Mouse (Mus musculus) limb, embryonic 13.5 days (tissue): ENCODE results near the gene G3bp1. TPM values are rescaled to one million over a fixed set of nuclear protein-coding genes. Genes with fewer than 3 reads are reported as not detected.
A peak's percentile ranks its signal among the peaks of the same experiment; 100 is the strongest.

Source experiments
- ATAC-seq: fragments of 200-750 bp; cut with Nextera tagmentation; 2 replicates; pipeline ENCODE4 v1.8.0; 2017; ENCODE audit warnings: low read depth, moderate number of reproducible peaks, moderate TSS enrichment; ENCODE audit not compliant: low FRiP score
- H3K27ac ChIP-seq: fragments of 300-500 bp; sonication (generic); 2 replicates; pipeline ENCODE4 v1.5.1; 2015; ENCODE audit warnings: inconsistent platforms, mild to moderate bottlenecking, moderate library complexity
- H3K27me3 ChIP-seq: fragments of 300-500 bp; sonication (generic); 2 replicates; pipeline ENCODE4 v1.6.1; 2015; ENCODE audit warnings: mild to moderate bottlenecking, inconsistent platforms
- H3K36me3 ChIP-seq: fragments of 300-500 bp; sonication (generic); 2 replicates; pipeline ENCODE4 v1.6.1; 2015; ENCODE audit warnings: inconsistent platforms, mild to moderate bottlenecking, moderate library complexity
- H3K4me1 ChIP-seq: fragments of 300-500 bp; sonication (generic); 2 replicates; pipeline ENCODE4 v1.6.1; 2015; ENCODE audit warnings: inconsistent platforms
- H3K4me2 ChIP-seq: fragments of 300-500 bp; sonication (generic); replicated peaks from 2 replicates; pipeline ENCODE4 v1.6.1; 2015; ENCODE audit warnings: inconsistent platforms, mild to moderate bottlenecking, moderate library complexity
- H3K4me3 ChIP-seq: fragments of 300-500 bp; sonication (generic); 2 replicates; pipeline ENCODE4 v1.5.1; 2015; ENCODE audit warnings: moderate library complexity, mild to moderate bottlenecking, inconsistent platforms
- H3K9ac ChIP-seq: fragments of 300-500 bp; sonication (generic); 2 replicates; pipeline ENCODE4 v1.6.1; 2015; ENCODE audit warnings: mild to moderate bottlenecking, inconsistent platforms
- H3K9me3 ChIP-seq: fragments of 300-500 bp; sonication (generic); 2 replicates; pipeline ENCODE4 v1.6.1; 2016; ENCODE audit warnings: inconsistent platforms
- WGBS: fragments of 180-500 bp; shearing (Covaris S2); methylation state at CpG from one replicate; pipeline ENCODE4 v1.1.7; 2015; 5-methylcytosine and 5-hydroxymethylcytosine counted together
- microRNA-seq: library from miRNA; unstranded; fragments of <30 nt; microRNA quantifications from one replicate; pipeline ENCODE4, GENCODE M21; 2016
- polyA plus RNA-seq: library from polyadenylated mRNA; unstranded; fragments of >200 nt; fragmentation: Nextera tagmentation; extraction: Ambion mirVana; gene quantifications from 2 replicates; pipeline ENCODE4 v1.2.1, GENCODE M21; 2015

G3bp1 gene
- polyA plus RNA-seq, 1 experiment from 2014 or later, result 211 TPM

GRCm38 (mm10) chr11:55511374-55511773 lies 41.9 kb downstream of the G3bp1 start:
- H3K27ac ChIP-seq, result no peak overlapping the region
- H3K9me3 ChIP-seq, result no peaks in the 10 kb centered on the region
- H3K4me3 ChIP-seq, result no peak overlapping the region
- WGBS, result 51% methylated on average over 5 of the region's 5 CpGs
- H3K9ac ChIP-seq, result no peak overlapping the region
- H3K36me3 ChIP-seq, result no peaks in the 10 kb centered on the region
- H3K4me2 ChIP-seq, result no peak overlapping the region
- H3K27me3 ChIP-seq, result no peaks in the 10 kb centered on the region
- no peak for ATAC-seq
- H3K4me1 ChIP-seq, result no peaks in the 10 kb centered on the region

- Histone ChIP-seq H3K9me3 (no peaks in the 10 kb centered on the region), H3K4me1 (no peaks in the 10 kb centered on the region; the same call in 1 of the 2 replicates), H3K4me3 (no peak overlapping the region), H3K27ac (no peak overlapping the region), H3K9ac (no peak overlapping the region), H3K36me3 (no peaks in the 10 kb centered on the region), H3K4me2 (no peak overlapping the region), H3K27me3 (no peaks in the 10 kb centered on the region)
- 57% methylated on average over 5 of the region's 5 CpGs for WGBS
- ATAC-seq, result no peak
These were observed 48.2 kb downstream of the G3bp1 start for GRCm38 (mm10) chr11:55517666-55518065.

- Histone ChIP-seq H3K27me3 (no peaks in the 10 kb centered on the region), H3K4me1 (no peaks in the 10 kb centered on the region; the same call in 1 of the 2 replicates), H3K9me3 (no peaks in the 10 kb centered on the region), H3K9ac (no peak overlapping the region), H3K27ac (no peak overlapping the region), H3K4me3 (no peak overlapping the region), H3K36me3 (no peaks in the 10 kb centered on the region), H3K4me2 (peak overlapping the region; percentile 35)
- ATAC-seq, result peak; percentile 32
- 2% methylated on average over 9 of the region's 9 CpGs for WGBS
These were observed 49.6 kb downstream of the G3bp1 start for GRCm38 (mm10) chr11:55518806-55519674.

- no peaks in the 10 kb centered on the region for H3K9me3 ChIP-seq
- no peak overlapping the region for H3K4me2 ChIP-seq
- no peak overlapping the region for H3K27ac ChIP-seq
- no peaks in the 10 kb centered on the region for H3K36me3 ChIP-seq
- no peaks in the 10 kb centered on the region for H3K27me3 ChIP-seq
- H3K4me1 ChIP-seq, result no peaks in the 10 kb centered on the region
- no peak for ATAC-seq
- 89% methylated on average over 7 of the region's 7 CpGs for WGBS
- no peak overlapping the region for H3K4me3 ChIP-seq
- H3K9ac ChIP-seq, result no peak overlapping the region
These were observed 61.3 kb downstream of the G3bp1 start for GRCm38 (mm10) chr11:55530741-55531140.

- no peak for ATAC-seq
- H3K9me3 ChIP-seq, result no peaks in the 10 kb centered on the region
- 72% methylated on average over 5 of the region's 5 CpGs for WGBS
- no peaks in the 10 kb centered on the region for H3K36me3 ChIP-seq
- H3K9ac ChIP-seq, result no peak overlapping the region
- no peak overlapping the region for H3K27ac ChIP-seq
- no peaks in the 10 kb centered on the region for H3K27me3 ChIP-seq
- no peak overlapping the region for H3K4me2 ChIP-seq
- no peak overlapping the region for H3K4me3 ChIP-seq
- no peaks in the 10 kb centered on the region for H3K4me1 ChIP-seq
These were observed 63.9 kb downstream of the G3bp1 start for GRCm38 (mm10) chr11:55533378-55533777.

GRCm38 (mm10) chr11:55534766-55535165 lies 65.3 kb downstream of the G3bp1 start:
- H3K27ac ChIP-seq, result no peak overlapping the region
- H3K4me2 ChIP-seq, result no peak overlapping the region
- no peak for ATAC-seq
- no peaks in the 10 kb centered on the region for H3K27me3 ChIP-seq
- no peak overlapping the region for H3K4me3 ChIP-seq
- H3K9ac ChIP-seq, result no peak overlapping the region
- no peaks in the 10 kb centered on the region for H3K9me3 ChIP-seq
- no peaks in the 10 kb centered on the region for H3K36me3 ChIP-seq
- H3K4me1 ChIP-seq, result no peaks in the 10 kb centered on the region
- WGBS, result 37% methylated on average over 2 of the region's 2 CpGs

- Histone ChIP-seq H3K27me3 (no peaks in the 10 kb centered on the region), H3K27ac (no peak overlapping the region), H3K4me1 (no peaks in the 10 kb centered on the region), H3K9ac (no peak overlapping the region), H3K4me2 (no peak overlapping the region), H3K9me3 (peaks cover 4% of the 10 kb centered on the region; the same call in 1 of the 2 replicates), H3K4me3 (no peak overlapping the region), H3K36me3 (no peaks in the 10 kb centered on the region)
- WGBS, result 72% methylated on average over 7 of the region's 7 CpGs
- no peak for ATAC-seq
These were observed 72.6 kb downstream of the G3bp1 start for GRCm38 (mm10) chr11:55542128-55542527.

- no peaks in the 10 kb centered on the region for H3K4me1 ChIP-seq
- no peak overlapping the region for H3K27ac ChIP-seq
These were observed 73.2 kb downstream of the G3bp1 start for GRCm38 (mm10) chr11:55542671-55543070.

GRCm38 (mm10) chr11:55545690-55546089 lies 76.2 kb downstream of the G3bp1 start:
- H3K4me1 ChIP-seq, result no peaks in the 10 kb centered on the region
- no peak overlapping the region for H3K4me3 ChIP-seq
- H3K9ac ChIP-seq, result no peak overlapping the region
- ATAC-seq, result no peak
- peaks cover 4% of the 10 kb centered on the region; the same call in 1 of the 2 replicates for H3K9me3 ChIP-seq
- 81% methylated on average over 1 of the region's 1 CpGs for WGBS
- no peaks in the 10 kb centered on the region for H3K36me3 ChIP-seq
- H3K27ac ChIP-seq, result no peak overlapping the region
- no peak overlapping the region for H3K4me2 ChIP-seq
- H3K27me3 ChIP-seq, result no peaks in the 10 kb centered on the region

More at GRCm38 (mm10) chr11:55542671-55543070, 73.2 kb downstream of the G3bp1 start:
- Histone ChIP-seq H3K36me3 (no peaks in the 10 kb centered on the region), H3K9ac (no peak overlapping the region), H3K4me3 (no peak overlapping the region), H3K4me2 (no peak overlapping the region), H3K27me3 (no peaks in the 10 kb centered on the region), H3K9me3 (peaks cover 4% of the 10 kb centered on the region; the same call in 1 of the 2 replicates)
- 56% methylated on average over 4 of the region's 4 CpGs for WGBS
- no peak for ATAC-seq

Small RNAs within 50 kb of the gene (microRNA-seq; reads per million reads assigned to microRNA genes)
- not detected for gene Mir7652

Other genes starting within 250 kb of the G3bp1 start
- gene Fat2, start 133.1 kb upstream of the G3bp1 start, polyA plus RNA-seq, result 0.33 and 0.41 TPM in 2 replicates
- 1,317 and 1,385 TPM in 2 replicates for gene Sparc, start 46.5 kb upstream of the G3bp1 start, polyA plus RNA-seq
- 318 and 325 TPM in 2 replicates for gene Atox1, start 8.4 kb upstream of the G3bp1 start, polyA plus RNA-seq
- gene Glra1, start 138.5 kb downstream of the G3bp1 start, polyA plus RNA-seq, result not detected in 2 replicates